Mouse (Mus musculus) CH12.LX (cell line): ENCODE results near the gene Tmem62. TPM values are rescaled to one million over a fixed set of nuclear protein-coding genes. Genes with fewer than 3 reads are reported as not detected.

Experiments used
- DNase-seq: peaks from one replicate; pipeline ENCODE4 v3.0.0-alpha.2; 2013; ENCODE audit errors: extremely low read depth
- H3K27ac ChIP-seq: 2 replicates; pipeline ENCODE4 v1.5.1; 2012; ENCODE audit warnings: low read depth, mild to moderate bottlenecking, control low read depth, moderate library complexity; ENCODE audit not compliant: insufficient read depth
- H3K27me3 ChIP-seq: replicated peaks from 2 replicates; pipeline ENCODE3; 2012; ENCODE audit warnings: inconsistent platforms
- H3K36me3 ChIP-seq, 2 experiments: replicated peaks in 1 of 2; 2 replicates each; pipeline versions ENCODE3 to v1.6.1; 2012; ENCODE audit warnings: inconsistent platforms in 1 of 2, low read length in 1 of 2, mild to moderate bottlenecking in 1 of 2, mixed read lengths in 1 of 2, moderate library complexity in 1 of 2; ENCODE audit not compliant: control insufficient read depth in 1 of 2, insufficient read depth in 1 of 2
- H3K4me1 ChIP-seq, 2 experiments: 2 replicates each; pipeline ENCODE4 v1.6.1; 2012; ENCODE audit warnings: inconsistent platforms in 1 of 2, moderate library complexity in 1 of 2; ENCODE audit not compliant: insufficient read depth in 2 of 2, control insufficient read depth in 1 of 2
- H3K4me2 ChIP-seq: 2 replicates; pipeline ENCODE4 v1.6.1; 2012; ENCODE audit warnings: low read depth, mild to moderate bottlenecking, control low read depth; ENCODE audit not compliant: poor library complexity, insufficient read depth, severe bottlenecking
- H3K4me3 ChIP-seq, 3 experiments: fragments of 150-350 bp in 1 of 3; sonication (generic) in 1 of 3; replicated peaks in 1 of 3; 2 replicates each; pipeline versions ENCODE3 to v1.5.1; 2011 to 2012; ENCODE audit warnings: low read depth in 2 of 3, low read length in 2 of 3, mild to moderate bottlenecking in 2 of 3, moderate library complexity in 2 of 3, control low read depth in 1 of 3, improper control_type of control experiment in 1 of 3, inconsistent platforms in 1 of 3, mixed read lengths in 1 of 3; ENCODE audit not compliant: poor library complexity in 1 of 3
- H3K79me2 ChIP-seq: replicated peaks from 2 replicates; pipeline ENCODE4 v1.6.1; 2012; ENCODE audit warnings: mild to moderate bottlenecking, moderate library complexity; ENCODE audit not compliant: control insufficient read depth, poor library complexity, insufficient read depth, severe bottlenecking; ENCODE audit errors: extremely low read depth
- H3K9ac ChIP-seq: 2 replicates; pipeline ENCODE4 v1.6.1; 2012; ENCODE audit warnings: low read depth, mild to moderate bottlenecking, control low read depth, moderate library complexity; ENCODE audit not compliant: insufficient read depth
- H3K9me3 ChIP-seq: replicated peaks from 2 replicates; pipeline ENCODE3; 2012; ENCODE audit warnings: low read length, inconsistent platforms, mixed read lengths
- BHLHE40 ChIP-seq: IDR thresholded peaks from 2 replicates; pipeline ENCODE4 v1.6.1; 2011; ENCODE audit warnings: mild to moderate bottlenecking, low read depth, low read length, improper control_type of control experiment
- CHD2 ChIP-seq: IDR thresholded peaks from 2 replicates; pipeline ENCODE4 v1.6.1; 2011; ENCODE audit warnings: low read length, improper control_type of control experiment
- CTCF ChIP-seq, 2 experiments: IDR thresholded peaks in 1 of 2; conservative IDR thresholded peaks in 1 of 2; 2 replicates each; pipeline ENCODE4 v1.5.1; 2011 to 2012; ENCODE audit warnings: low read depth in 2 of 2, low read length in 2 of 2, improper control_type of control experiment in 1 of 2, inconsistent platforms in 1 of 2, mild to moderate bottlenecking in 1 of 2, moderate library complexity in 1 of 2
- ELF1 ChIP-seq: IDR thresholded peaks from 2 replicates; pipeline ENCODE4 v1.6.1; 2014; ENCODE audit warnings: low read depth, mild to moderate bottlenecking, inconsistent platforms, low read length, improper control_type of control experiment
- EP300 ChIP-seq: IDR thresholded peaks from 2 replicates; pipeline ENCODE4 v1.6.1; 2011; ENCODE audit warnings: low read length, improper control_type of control experiment
- ETS1 ChIP-seq: conservative IDR thresholded peaks from 2 replicates; pipeline ENCODE4 v1.6.1; 2012; ENCODE audit warnings: low read depth, mild to moderate bottlenecking, inconsistent platforms, low read length, improper control_type of control experiment, moderate library complexity
- GABPA ChIP-seq: IDR thresholded peaks from 2 replicates; pipeline ENCODE4 v1.6.1; 2012; ENCODE audit warnings: low read depth, low read length, improper control_type of control experiment, inconsistent platforms; ENCODE audit not compliant: insufficient replicate concordance
- IRF4 ChIP-seq: IDR thresholded peaks from 2 replicates; pipeline ENCODE4 v1.6.1; 2014; ENCODE audit warnings: low read depth, mild to moderate bottlenecking, inconsistent platforms, low read length, improper control_type of control experiment
- JUN ChIP-seq: IDR thresholded peaks from 2 replicates; pipeline ENCODE4 v1.6.1; 2011; ENCODE audit warnings: low read depth, mild to moderate bottlenecking, low read length, improper control_type of control experiment, moderate library complexity; ENCODE audit not compliant: insufficient read depth
- JUND ChIP-seq: conservative IDR thresholded peaks from 2 replicates; pipeline ENCODE4 v1.6.1; 2011; ENCODE audit warnings: low read depth, low read length, improper control_type of control experiment
- MAFK ChIP-seq: IDR thresholded peaks from 2 replicates; pipeline ENCODE4 v1.6.1; 2011; ENCODE audit warnings: low read length, improper control_type of control experiment; ENCODE audit not compliant: insufficient replicate concordance
- MAX ChIP-seq: IDR thresholded peaks from 2 replicates; pipeline ENCODE4 v1.6.1; 2011; ENCODE audit warnings: low read length, improper control_type of control experiment
- MAZ ChIP-seq: IDR thresholded peaks from 2 replicates; pipeline ENCODE4 v1.6.1; 2012; ENCODE audit warnings: low read depth, mild to moderate bottlenecking, inconsistent platforms, low read length, improper control_type of control experiment, moderate library complexity
- MEF2A ChIP-seq: IDR thresholded peaks from 2 replicates; pipeline ENCODE4 v1.6.1; 2014; ENCODE audit warnings: low read depth, mild to moderate bottlenecking, inconsistent platforms, low read length, improper control_type of control experiment, borderline replicate concordance
- MXI1 ChIP-seq: IDR thresholded peaks from 2 replicates; pipeline ENCODE4 v1.6.1; 2011; ENCODE audit warnings: mild to moderate bottlenecking, low read depth, low read length, improper control_type of control experiment
- MYC ChIP-seq: IDR thresholded peaks from 2 replicates; pipeline ENCODE4 v1.6.1; 2011; ENCODE audit warnings: low read depth, mild to moderate bottlenecking, improper control_type of control experiment, low read length
- NELFE ChIP-seq: IDR thresholded peaks from 2 replicates; pipeline ENCODE4 v1.6.1; 2011; ENCODE audit warnings: low read depth, low read length, improper control_type of control experiment
- NRF1 ChIP-seq: IDR thresholded peaks from 2 replicates; pipeline ENCODE4 v1.6.1; 2014; ENCODE audit warnings: low read depth, mild to moderate bottlenecking, inconsistent platforms, low read length, improper control_type of control experiment, moderate library complexity
- PAX5 ChIP-seq: IDR thresholded peaks from 2 replicates; pipeline ENCODE4 v1.6.1; 2012; ENCODE audit warnings: low read length, inconsistent platforms, mixed read lengths
- POLR2A ChIP-seq: IDR thresholded peaks from 2 replicates; pipeline ENCODE4 v1.6.1; 2011; ENCODE audit warnings: low read depth, mild to moderate bottlenecking, improper control_type of control experiment, low read length
- POLR2AphosphoS2 ChIP-seq: IDR thresholded peaks from 2 replicates; pipeline ENCODE4 v1.6.1; 2011; ENCODE audit warnings: low read depth, low read length, improper control_type of control experiment
- RAD21 ChIP-seq: IDR thresholded peaks from 2 replicates; pipeline ENCODE4 v1.6.1; 2011; ENCODE audit warnings: low read depth, mild to moderate bottlenecking, low read length, improper control_type of control experiment, moderate library complexity
- RCOR1 ChIP-seq: conservative IDR thresholded peaks from 2 replicates; pipeline ENCODE4 v1.6.1; 2012; ENCODE audit warnings: low read depth, mild to moderate bottlenecking, inconsistent platforms, low read length, improper control_type of control experiment
- SIN3A ChIP-seq: IDR thresholded peaks from 2 replicates; pipeline ENCODE4 v1.6.1; 2012; ENCODE audit warnings: low read length, improper control_type of control experiment, inconsistent platforms
- SMC3 ChIP-seq: IDR thresholded peaks from 2 replicates; pipeline ENCODE4 v1.6.1; 2011; ENCODE audit warnings: low read depth, low read length, improper control_type of control experiment
- TBP ChIP-seq: conservative IDR thresholded peaks from 2 replicates; pipeline ENCODE4 v1.6.1; 2011; ENCODE audit warnings: low read depth, low read length, improper control_type of control experiment
- TCF12 ChIP-seq: IDR thresholded peaks from 2 replicates; pipeline ENCODE4 v1.6.1; 2014; ENCODE audit warnings: low read depth, mild to moderate bottlenecking, inconsistent platforms, low read length, improper control_type of control experiment
- USF1 ChIP-seq: IDR thresholded peaks from 2 replicates; pipeline ENCODE4 v1.6.1; 2014; ENCODE audit warnings: low read depth, mild to moderate bottlenecking, inconsistent platforms, low read length, improper control_type of control experiment
- USF2 ChIP-seq: conservative IDR thresholded peaks from 2 replicates; pipeline ENCODE4 v1.6.1; 2011; ENCODE audit warnings: low read depth, low read length, improper control_type of control experiment
- ZC3H11A ChIP-seq: IDR thresholded peaks from 2 replicates; pipeline ENCODE4 v1.6.1; 2012; ENCODE audit warnings: low read depth, mild to moderate bottlenecking, inconsistent platforms, low read length, improper control_type of control experiment
- ZMIZ1 ChIP-seq: IDR thresholded peaks from 2 replicates; pipeline ENCODE4 v1.6.1; 2012; ENCODE audit warnings: low read depth, mild to moderate bottlenecking, inconsistent platforms, low read length, improper control_type of control experiment
- ZNF384 ChIP-seq: IDR thresholded peaks from 2 replicates; pipeline ENCODE4 v1.6.1; 2012; ENCODE audit warnings: low read depth, low read length, improper control_type of control experiment, inconsistent platforms
- dilution Hi-C: fragments of 300-500 bp; cut with MboI; formaldehyde crosslinking; loops from 2 replicates; pipeline ENCODE4 v1.14.3; 2020; ENCODE audit warnings: low sequenced_read_pairs; ENCODE audit not compliant: extremely low pct_unique_long_range_greater_than_20kb, extremely low pct_ligation_motif_present
- in situ Hi-C: fragments of 300-500 bp; cut with MboI; formaldehyde crosslinking; loops from 3 replicates; pipeline ENCODE4 v1.14.3; 2019; ENCODE audit warnings: low sequenced_read_pairs, low pct_ligation_motif_present, low pct_unique_long_range_greater_than_20kb, mixed read lengths
- polyA plus RNA-seq: library from polyadenylated mRNA; unstranded; fragments of >175 nt; gene quantifications from 2 replicates; pipeline ENCODE4 v1.2.1, GENCODE M21; 2012; ENCODE audit warnings: low read depth; ENCODE audit not compliant: insufficient read length
- total RNA-seq, 2 experiments: library from RNA; depleted of rRNA; stranded (reverse); fragments of 300-350 nt in 1 of 2; fragments of >200 nt in 1 of 2; gene quantifications; 2 replicates each; pipeline ENCODE4 v1.2.3; 2012 to 2014

Gene Tmem62
- total and polyA plus RNA-seq, 3 experiments = 4.9 to 5.3 (median 5.2) TPM

- Histone ChIP-seq H3K36me3 (peaks cover 8 to 22% of the 10 kb centered on the region in 2 experiments), H3K4me3 (no peak overlapping the region), H3K27me3 (no peaks in the 10 kb centered on the region), H3K79me2 (0 out of 2 replicates have a peak, but pooled peaks cover 2% of the 10 kb centered on the region), H3K4me2 (no peak overlapping the region), H3K4me1 (peaks cover 2 to 13% of the 10 kb centered on the region in 2 experiments; a peak in 2 of 4 replicates), H3K27ac (no peak overlapping the region), H3K9me3 (no peaks in the 10 kb centered on the region), H3K9ac (no peak overlapping the region)
- dilution Hi-C loops (no loop called here), in situ Hi-C loops (no loop called here)
- no peak for TF ChIP-seq EP300
- no peak for TF ChIP-seq GABPA
- no peak for TF ChIP-seq RCOR1
- TF ChIP-seq JUN = no peak
- TF ChIP-seq MXI1 = no peak
- TF ChIP-seq PAX5 = no peak
- no peak for TF ChIP-seq CTCF (conservative IDR thresholded peaks at IDR 0.05 in 1 of 2, IDR thresholded peaks at IDR 0.05 in 1 of 2; ENCODE audit: low read depth in 2 of 2, low read length in 2 of 2)
- TF ChIP-seq BHLHE40 = no peak
- TF ChIP-seq ETS1 = no peak
- TF ChIP-seq SIN3A = no peak
- TF ChIP-seq USF1 = no peak
- no peak for DNase-seq
These were observed 30.2 kb downstream of the Tmem62 start for GRCm38 (mm10) chr2:121006986-121007385.

GRCm38 (mm10) chr2:121007925-121008663, 31.3 kb downstream of the Tmem62 start, which contains the start of gene Ccndbp1:
Gene Ccndbp1 (plus strand): TSS chr2:121008403.
- peak within 1 kb of the TSS; percentile 29 for H3K9ac ChIP-seq
- H3K36me3 ChIP-seq = peaks cover 13 to 32% of the 10 kb centered on the region in 2 experiments
- H3K27me3 ChIP-seq = no peaks in the 10 kb centered on the region
- H3K4me3 ChIP-seq = peak within 1 kb of the TSS; percentile 70 to 91 (median 90)
- H3K4me1 ChIP-seq = peaks cover 2 to 13% of the 10 kb centered on the region in 2 experiments; a peak in 2 of 4 replicates
- peak; percentile 94 for DNase-seq
- peak within 1 kb of the TSS; percentile 96 for H3K4me2 ChIP-seq
- 0 out of 2 replicates have a peak, but pooled peaks cover 2% of the 10 kb centered on the region for H3K79me2 ChIP-seq
- no peaks in the 10 kb centered on the region for H3K9me3 ChIP-seq
- no peak within 1 kb of the TSS for H3K27ac ChIP-seq
- dilution Hi-C loops (no loop called here), in situ Hi-C loops (no loop called here)
- TF ChIP-seq ELF1 (peak; percentile 98), RCOR1 (no peak), MXI1 (peak; percentile 83), ZC3H11A (no peak), USF2 (no peak), PAX5 (no peak), TBP (peak; percentile 72; the same call in 1 of the 2 replicates), MEF2A (no peak), TCF12 (peak; percentile 75), RAD21 (no peak), JUND (no peak), NELFE (peak; percentile 75), SMC3 (no peak), MAFK (no peak), POLR2AphosphoS2 (no peak; the same call in 1 of the 2 replicates), POLR2A (peak; percentile 77), NRF1 (no peak), ETS1 (no peak), IRF4 (peak; percentile 44; the same call in 1 of the 2 replicates), MYC (no peak), ZNF384 (no peak), MAX (peak; percentile 61), CHD2 (peak; percentile 49; the same call in 1 of the 2 replicates), MAZ (peak; percentile 67; the same call in 1 of the 2 replicates), USF1 (no peak), JUN (no peak), ZMIZ1 (peak; percentile 66; the same call in 1 of the 2 replicates)
